Mouse (Mus musculus) MEL (cell line): ENCODE data around the gene Efhb. TPM values are rescaled to one million over a fixed set of nuclear protein-coding genes. Genes with fewer than 3 reads are reported as not detected.
A peak's percentile ranks its signal among the peaks of the same experiment; 100 is the strongest.

Source experiments
- DNase-seq: peaks from one replicate; pipeline ENCODE4 v3.0.0; 2011; ENCODE audit warnings: low read depth, low spot score
- H3K27ac ChIP-seq: 2 replicates; pipeline ENCODE4 v1.5.1; 2012; ENCODE audit warnings: low read depth, mild to moderate bottlenecking, control low read depth, low read length, moderate library complexity; ENCODE audit not compliant: control insufficient read depth
- H3K27me3 ChIP-seq, 2 experiments: fragments of 150-350 bp in 1 of 2; sonication (generic) in 1 of 2; 2 replicates each; pipeline ENCODE4 v1.6.1; 2012; ENCODE audit warnings: low read length in 2 of 2, mild to moderate bottlenecking in 2 of 2, improper control_type of control experiment in 1 of 2, moderate library complexity in 1 of 2; ENCODE audit not compliant: insufficient read depth in 2 of 2, control insufficient read depth in 1 of 2
- H3K36me3 ChIP-seq, 2 experiments: 2 replicates each; pipeline ENCODE4 v1.6.1; 2012 to 2014; ENCODE audit warnings: low read length in 2 of 2, improper control_type of control experiment in 1 of 2, inconsistent platforms in 1 of 2, mild to moderate bottlenecking in 1 of 2; ENCODE audit not compliant: insufficient read depth in 2 of 2, control insufficient read depth in 1 of 2
- H3K4me1 ChIP-seq, 2 experiments: fragments of 150-350 bp in 1 of 2; sonication (generic) in 1 of 2; 2 replicates each; pipeline ENCODE4 v1.6.1; 2012; ENCODE audit warnings: low read length in 2 of 2, improper control_type of control experiment in 1 of 2, mild to moderate bottlenecking in 1 of 2; ENCODE audit not compliant: insufficient read depth in 2 of 2, control insufficient read depth in 1 of 2
- H3K4me3 ChIP-seq, 2 experiments: fragments of 150-350 bp in 1 of 2; sonication (generic) in 1 of 2; 2 replicates each; pipeline ENCODE4 v1.5.1; 2012; ENCODE audit warnings: low read depth in 2 of 2, low read length in 2 of 2, mild to moderate bottlenecking in 2 of 2, moderate library complexity in 2 of 2, control low read depth in 1 of 2, improper control_type of control experiment in 1 of 2; ENCODE audit not compliant: control insufficient read depth in 1 of 2, insufficient read depth in 1 of 2
- H3K79me2 ChIP-seq: 2 replicates; pipeline ENCODE4 v1.6.1; 2012; ENCODE audit warnings: mild to moderate bottlenecking, low read length, moderate library complexity; ENCODE audit not compliant: control insufficient read depth, poor library complexity, insufficient read depth
- H3K9ac ChIP-seq: 2 replicates; pipeline ENCODE4 v1.6.1; 2012; ENCODE audit warnings: low read depth, mild to moderate bottlenecking, control low read depth, low read length, moderate library complexity; ENCODE audit not compliant: control insufficient read depth, poor library complexity, severe bottlenecking
- H3K9me3 ChIP-seq: fragments of 150-350 bp; sonication (generic); replicated peaks from 2 replicates; pipeline ENCODE4 v1.6.1; 2012; ENCODE audit warnings: mild to moderate bottlenecking, low read length, improper control_type of control experiment, moderate library complexity; ENCODE audit not compliant: insufficient read depth
- BHLHE40 ChIP-seq: IDR thresholded peaks from 2 replicates; pipeline ENCODE4 v1.6.1; 2012; ENCODE audit warnings: low read depth, mild to moderate bottlenecking, inconsistent platforms, low read length, improper control_type of control experiment, borderline replicate concordance
- CHD1 ChIP-seq: IDR thresholded peaks from 2 replicates; pipeline ENCODE4 v1.6.1; 2012; ENCODE audit warnings: low read depth, mild to moderate bottlenecking, inconsistent platforms, low read length, improper control_type of control experiment
- CTCF ChIP-seq, 3 experiments: IDR thresholded peaks in 2 of 3; conservative IDR thresholded peaks in 1 of 3; 2 replicates each; pipeline ENCODE4 v1.5.1; 2011 to 2012; ENCODE audit warnings: low read length in 3 of 3, low read depth in 2 of 3, mild to moderate bottlenecking in 2 of 3, improper control_type of control experiment in 1 of 3, inconsistent platforms in 1 of 3, mixed read lengths in 1 of 3, moderate library complexity in 1 of 3; ENCODE audit not compliant: control insufficient read depth in 1 of 3, insufficient read depth in 1 of 3, poor library complexity in 1 of 3, severe bottlenecking in 1 of 3
- E2F4 ChIP-seq: IDR thresholded peaks from 2 replicates; pipeline ENCODE4 v1.6.1; 2011; ENCODE audit warnings: low read depth, low read length, improper control_type of control experiment, borderline replicate concordance
- ELF1 ChIP-seq: IDR thresholded peaks from 2 replicates; pipeline ENCODE4 v1.6.1; 2014; ENCODE audit warnings: low read depth, mild to moderate bottlenecking, inconsistent platforms, low read length, improper control_type of control experiment, moderate library complexity
- ETS1 ChIP-seq: IDR thresholded peaks from 2 replicates; pipeline ENCODE4 v1.6.1; 2012; ENCODE audit warnings: low read depth, mild to moderate bottlenecking, inconsistent platforms, low read length, improper control_type of control experiment, moderate library complexity
- HCFC1 ChIP-seq: IDR thresholded peaks from 2 replicates; pipeline ENCODE4 v1.6.1; 2012; ENCODE audit warnings: low read depth, mild to moderate bottlenecking, inconsistent platforms, low read length, improper control_type of control experiment, moderate library complexity
- JUND ChIP-seq: IDR thresholded peaks from 2 replicates; pipeline ENCODE4 v1.6.1; 2011; ENCODE audit warnings: low read depth, mild to moderate bottlenecking, improper control_type of control experiment, low read length
- MAX ChIP-seq: IDR thresholded peaks from 2 replicates; pipeline ENCODE4 v1.6.1; 2011; ENCODE audit warnings: low read length, improper control_type of control experiment
- MAZ ChIP-seq: IDR thresholded peaks from 2 replicates; pipeline ENCODE4 v1.6.1; 2012; ENCODE audit warnings: low read depth, mild to moderate bottlenecking, inconsistent platforms, low read length, improper control_type of control experiment
- MEF2A ChIP-seq: IDR thresholded peaks from 2 replicates; pipeline ENCODE4 v1.6.1; 2014; ENCODE audit warnings: low read depth, mild to moderate bottlenecking, inconsistent platforms, low read length, improper control_type of control experiment; ENCODE audit not compliant: poor library complexity, insufficient replicate concordance, severe bottlenecking; ENCODE audit errors: extremely low read depth
- MXI1 ChIP-seq: IDR thresholded peaks from 2 replicates; pipeline ENCODE4 v1.6.1; 2011; ENCODE audit warnings: mild to moderate bottlenecking, low read depth, low read length, improper control_type of control experiment
- MYB ChIP-seq: IDR thresholded peaks from 2 replicates; pipeline ENCODE4 v1.6.1; 2011; ENCODE audit warnings: mild to moderate bottlenecking, low read depth, low read length, improper control_type of control experiment
- MYC ChIP-seq: IDR thresholded peaks from 2 replicates; pipeline ENCODE4 v1.6.1; 2011; ENCODE audit warnings: low read depth, mild to moderate bottlenecking, low read length, improper control_type of control experiment, moderate library complexity
- NELFE ChIP-seq: IDR thresholded peaks from 2 replicates; pipeline ENCODE4 v1.6.1; 2011; ENCODE audit warnings: low read depth, low read length, improper control_type of control experiment
- NRF1 ChIP-seq: IDR thresholded peaks from 2 replicates; pipeline ENCODE4 v1.6.1; 2014; ENCODE audit warnings: low read depth, mild to moderate bottlenecking, inconsistent platforms, low read length, improper control_type of control experiment, moderate library complexity; ENCODE audit not compliant: poor library complexity, insufficient read depth, severe bottlenecking
- POLR2A ChIP-seq, 2 experiments: IDR thresholded peaks; 2 replicates each; pipeline ENCODE4 v1.6.1; 2011 to 2012; ENCODE audit warnings: low read length in 2 of 2, mild to moderate bottlenecking in 2 of 2, control low read depth in 1 of 2, improper control_type of control experiment in 1 of 2, low read depth in 1 of 2, moderate library complexity in 1 of 2; ENCODE audit not compliant: control insufficient read depth in 1 of 2, insufficient read depth in 1 of 2, poor library complexity in 1 of 2
- POLR2AphosphoS2 ChIP-seq: IDR thresholded peaks from 2 replicates; pipeline ENCODE4 v1.6.1; 2011; ENCODE audit warnings: low read length, improper control_type of control experiment
- SIN3A ChIP-seq: IDR thresholded peaks from 2 replicates; pipeline ENCODE4 v1.6.1; 2012; ENCODE audit warnings: low read length, improper control_type of control experiment, inconsistent platforms
- SMC3 ChIP-seq: IDR thresholded peaks from 2 replicates; pipeline ENCODE4 v1.6.1; 2011; ENCODE audit warnings: low read depth, low read length, improper control_type of control experiment
- TCF12 ChIP-seq: IDR thresholded peaks from 2 replicates; pipeline ENCODE4 v1.6.1; 2014; ENCODE audit warnings: low read depth, mild to moderate bottlenecking, inconsistent platforms, low read length, improper control_type of control experiment, moderate library complexity
- USF1 ChIP-seq: IDR thresholded peaks from 2 replicates; pipeline ENCODE4 v1.6.1; 2014; ENCODE audit warnings: low read depth, mild to moderate bottlenecking, inconsistent platforms, low read length, improper control_type of control experiment, moderate library complexity
- USF2 ChIP-seq, 2 experiments: IDR thresholded peaks; 2 replicates each; pipeline ENCODE4 v1.6.1; 2011 to 2012; ENCODE audit warnings: improper control_type of control experiment in 2 of 2, low read length in 2 of 2, borderline replicate concordance in 1 of 2, inconsistent platforms in 1 of 2, low read depth in 1 of 2, mild to moderate bottlenecking in 1 of 2; ENCODE audit not compliant: insufficient read depth in 1 of 2
- ZMIZ1 ChIP-seq: IDR thresholded peaks from 2 replicates; pipeline ENCODE4 v1.6.1; 2012; ENCODE audit warnings: low read depth, mild to moderate bottlenecking, inconsistent platforms, low read length, improper control_type of control experiment, moderate library complexity
- polyA plus RNA-seq, 2 experiments: library from polyadenylated mRNA; stranded (reverse) in 1 of 2; unstranded in 1 of 2; fragments of >175 nt in 1 of 2; fragments of >200 nt in 1 of 2; gene quantifications; 2 replicates each; pipeline versions ENCODE4 v1.2.1 to v1.2.4; 2012; ENCODE audit warnings: low replicate concordance in 2 of 2, low read depth in 1 of 2; ENCODE audit not compliant: insufficient read length in 2 of 2, insufficient read depth in 1 of 2, missing spikeins in 1 of 2
- total RNA-seq: library from RNA; depleted of rRNA; stranded (reverse); fragments of 300-350 nt; gene quantifications from 2 replicates; pipeline ENCODE4 v1.2.3, GENCODE M21; 2012

Gene Efhb
- total and polyA plus RNA-seq, 3 experiments, result not detected

GRCm38 (mm10) chr17:53478858-53479603 lies 15.9 kb upstream of the Efhb start, which contains the start of gene Rab5a:
TSS of gene Rab5a (plus strand) at chr17:53479234.
- peaks cover 3 to 19% of the 10 kb centered on the region in 2 experiments; a peak in 3 of 4 replicates for H3K36me3 ChIP-seq
- H3K9me3 ChIP-seq, result no peaks in the 10 kb centered on the region
- peak; percentile 95 for TF ChIP-seq MAX
- peak; percentile 67 to 69; a peak in 3 of 4 replicates for TF ChIP-seq POLR2A (IDR thresholded peaks at IDR 0.05; ENCODE audit: control insufficient read depth in 1 of 2, insufficient read depth in 1 of 2, low read depth in 1 of 2, low read length in 2 of 2, poor library complexity in 1 of 2)
- TF ChIP-seq TCF12, result no peak; the same call in 1 of the 2 replicates
- TF ChIP-seq MYB, result 0 out of 2 replicates have a peak, but pooled peaks have one; percentile 24
- TF ChIP-seq MXI1, result peak; percentile 87
- peak; percentile 62 for TF ChIP-seq NELFE
- peak; percentile 91 for TF ChIP-seq HCFC1
- TF ChIP-seq JUND, result no peak
- 0 out of 2 replicates have a peak, but pooled peaks have one; percentile 53 for TF ChIP-seq MYC
- peak; percentile 99 for TF ChIP-seq USF1
- peak; percentile 82 to 92 for TF ChIP-seq USF2 (IDR thresholded peaks at IDR 0.05; ENCODE audit: borderline replicate concordance in 1 of 2, insufficient read depth in 1 of 2, low read depth in 1 of 2, low read length in 2 of 2)
- TF ChIP-seq ZMIZ1, result peak; percentile 73
- peak; percentile 70 for TF ChIP-seq ELF1
- peak; percentile 57 for TF ChIP-seq ETS1
- TF ChIP-seq SMC3, result no peak
- TF ChIP-seq MEF2A, result no peak
- TF ChIP-seq CTCF (IDR thresholded peaks at IDR 0.05 in 2 of 3, conservative IDR thresholded peaks at IDR 0.05 in 1 of 3; ENCODE audit: control insufficient read depth in 1 of 3, insufficient read depth in 1 of 3, low read depth in 2 of 3, low read length in 3 of 3, poor library complexity in 1 of 3, severe bottlenecking in 1 of 3), result peak in 2 of 3 experiments; percentile 15 to 17; a peak in 2 of 6 replicates
- TF ChIP-seq MAZ, result peak; percentile 87; the same call in 1 of the 2 replicates
- no peak for TF ChIP-seq E2F4
- no peak for TF ChIP-seq CHD1
- peak; percentile 86 for TF ChIP-seq BHLHE40
- peak; percentile 86 for TF ChIP-seq SIN3A
- TF ChIP-seq NRF1, result peak; percentile 57
- TF ChIP-seq POLR2AphosphoS2, result peak; percentile 72; the same call in 1 of the 2 replicates
- peaks cover 6 to 12% of the 10 kb centered on the region in 2 experiments; a peak in 3 of 4 replicates for H3K4me1 ChIP-seq
- no peaks in the 10 kb centered on the region for H3K27me3 ChIP-seq
- peak; percentile 99 for DNase-seq
- H3K27ac ChIP-seq, result peak within 1 kb of the TSS; percentile 99
- peaks cover 33% of the 10 kb centered on the region for H3K79me2 ChIP-seq
- H3K9ac ChIP-seq, result peak within 1 kb of the TSS; percentile 96
- peak within 1 kb of the TSS; percentile 92 to 99 for H3K4me3 ChIP-seq
